Mouse (Mus musculus) liver, postnatal 0 days (tissue): ENCODE results near the gene Etnk1. TPM values are rescaled to one million over a fixed set of nuclear protein-coding genes. Genes with fewer than 3 reads are reported as not detected.

ENCODE experiments used
- ATAC-seq: fragments of 200-750 bp; cut with Nextera tagmentation; 2 replicates; pipeline ENCODE4 v1.8.0; 2017; ENCODE audit warnings: mild to moderate bottlenecking, moderate library complexity
- DNase-seq: peaks from one replicate; pipeline ENCODE4 v3.0.0-alpha.2; 2016
- H3K27ac ChIP-seq: fragments of 300-500 bp; sonication (generic); 2 replicates; pipeline ENCODE4 v1.5.1; 2014; ENCODE audit warnings: antibody characterized with exemption, moderate library complexity, mild to moderate bottlenecking, low read depth
- H3K27me3 ChIP-seq: fragments of 300-500 bp; sonication (generic); 2 replicates; pipeline ENCODE4 v1.6.1; 2014; ENCODE audit warnings: low read length, control low read depth, mixed read lengths; ENCODE audit not compliant: insufficient read depth
- H3K36me3 ChIP-seq: fragments of 300-500 bp; sonication (generic); replicated peaks from 2 replicates; pipeline ENCODE4 v1.6.1; 2014; ENCODE audit warnings: mild to moderate bottlenecking, control low read depth, low read length, moderate library complexity, mixed read lengths; ENCODE audit not compliant: insufficient read depth
- H3K4me1 ChIP-seq: fragments of 300-500 bp; sonication (generic); 2 replicates; pipeline ENCODE4 v1.6.1; 2014; ENCODE audit warnings: antibody characterized with exemption, mild to moderate bottlenecking, control low read depth; ENCODE audit not compliant: insufficient read depth
- H3K4me2 ChIP-seq: fragments of 300-500 bp; sonication (generic); 2 replicates; pipeline ENCODE4 v1.6.1; 2014; ENCODE audit warnings: low read depth, mild to moderate bottlenecking, low read length, moderate library complexity, mixed read lengths
- H3K4me3 ChIP-seq: fragments of 300-500 bp; sonication (generic); 2 replicates; pipeline ENCODE4 v1.5.1; 2014; ENCODE audit warnings: low read depth, low read length
- H3K9ac ChIP-seq: fragments of 300-500 bp; sonication (generic); replicated peaks from 2 replicates; pipeline ENCODE4 v1.6.1; 2014; ENCODE audit warnings: mild to moderate bottlenecking, moderate library complexity
- H3K9me3 ChIP-seq: fragments of 300-500 bp; sonication (generic); 2 replicates; pipeline ENCODE4 v1.6.1; 2016; ENCODE audit warnings: mild to moderate bottlenecking, control low read depth, low read length, mixed read lengths
- CTCF ChIP-seq: sonication (generic); IDR thresholded peaks from 2 replicates; pipeline ENCODE4 v1.5.1; 2016; ENCODE audit warnings: antibody characterized with exemption, low read depth
- EP300 ChIP-seq: IDR thresholded peaks from 2 replicates; pipeline ENCODE4 v1.6.1; 2016; ENCODE audit warnings: antibody characterized with exemption, low read depth, mild to moderate bottlenecking
- WGBS: fragments of 180-500 bp; shearing (Covaris S2); extraction: QIAGEN DNeasy Blood & Tissue Kit; methylation state at CpG from one replicate; pipeline ENCODE4 v1.1.7; 2014; ENCODE audit not compliant: insufficient replicate concordance; 5-methylcytosine and 5-hydroxymethylcytosine counted together
- polyA plus RNA-seq: library from polyadenylated mRNA; unstranded; fragments of >200 nt; fragmentation: Nextera tagmentation; extraction: Ambion mirVana; gene quantifications from 2 replicates; pipeline ENCODE4 v1.2.1, GENCODE M21; 2015

Gene Etnk1
- polyA plus RNA-seq, 1 experiment from 2014 or later, result 6.9 TPM

DNA sequence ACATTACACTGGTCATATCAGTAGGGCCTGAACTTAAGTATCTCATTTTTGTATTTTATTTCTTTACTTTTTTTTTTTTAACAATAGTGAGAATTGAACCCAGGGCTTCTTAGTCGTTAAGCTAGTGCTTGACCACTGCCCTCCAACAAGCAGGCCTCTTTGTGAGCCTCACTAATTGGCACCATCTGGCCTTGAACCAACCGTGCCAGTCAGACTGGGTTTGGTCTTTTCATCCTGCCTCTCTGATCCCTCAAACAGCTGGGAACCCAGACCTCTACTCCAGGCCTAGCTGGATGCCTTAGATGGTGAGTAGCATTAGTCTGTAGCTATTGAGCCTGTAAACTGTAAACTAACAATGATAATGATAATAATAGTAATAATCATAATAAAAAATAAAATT lies 13.9 kb upstream of the Etnk1 start:
- TF ChIP-seq EP300, result no peak
- TF ChIP-seq CTCF, result no peak
- Histone ChIP-seq H3K27ac (peak overlapping the region; percentile 89), H3K4me2 (no peak overlapping the region), H3K9ac (0 out of 2 replicates have a peak overlapping the region, but pooled peaks have one; percentile 34), H3K27me3 (no peaks in the 10 kb centered on the region), H3K9me3 (no peaks in the 10 kb centered on the region), H3K4me3 (no peak overlapping the region), H3K36me3 (no peaks in the 10 kb centered on the region), H3K4me1 (peaks cover 28% of the 10 kb centered on the region)
- ATAC-seq (no peak), DNase-seq (no peak)
- WGBS, result 64% methylated on average over 2 of the region's 2 CpGs

DNA sequence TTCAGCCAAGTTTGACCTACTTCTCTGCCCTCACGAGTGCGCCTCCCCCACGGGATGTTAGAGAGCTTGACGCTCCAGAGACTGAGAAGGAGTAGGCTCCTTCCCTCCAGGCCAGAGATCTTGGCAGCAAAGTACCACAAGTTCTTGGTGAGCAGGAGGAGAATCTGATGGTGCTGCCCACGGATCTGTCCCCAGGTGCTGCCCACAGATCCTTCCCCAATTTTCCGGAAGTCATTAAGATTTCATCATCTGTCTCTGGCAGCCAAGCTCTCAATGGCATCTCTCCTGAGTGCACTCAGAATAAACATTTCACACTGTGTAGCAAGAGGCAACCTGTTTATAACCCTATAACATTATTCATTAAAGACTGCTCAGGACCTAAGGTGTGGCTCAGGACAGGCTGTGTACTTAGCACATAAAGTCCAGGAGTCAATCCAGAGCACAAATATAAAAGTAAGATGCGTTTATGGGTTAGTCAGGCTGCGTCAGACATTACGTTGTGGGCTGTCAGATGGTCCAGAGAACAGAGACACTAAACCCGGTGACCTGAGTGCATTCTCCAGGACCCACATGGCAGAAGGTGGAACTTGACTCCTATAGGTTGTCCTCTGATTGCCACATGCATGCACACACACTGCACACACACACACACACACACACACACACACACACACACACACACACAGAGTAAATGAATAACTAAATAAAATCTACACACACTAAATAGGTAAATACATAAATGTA lies 13.1 kb upstream of the Etnk1 start:
- no peaks in the 10 kb centered on the region for H3K9me3 ChIP-seq
- no peak overlapping the region for H3K4me3 ChIP-seq
- no peak overlapping the region for H3K9ac ChIP-seq
- DNase-seq (peak; percentile 36), ATAC-seq (peak; percentile 75)
- peak overlapping the region; percentile 89 for H3K27ac ChIP-seq
- H3K27me3 ChIP-seq, result no peaks in the 10 kb centered on the region
- H3K4me1 ChIP-seq, result peaks cover 28% of the 10 kb centered on the region
- WGBS, result 50% methylated on average over 10 of the region's 10 CpGs
- no peak overlapping the region for H3K4me2 ChIP-seq
- no peaks in the 10 kb centered on the region for H3K36me3 ChIP-seq
- TF ChIP-seq EP300 (peak; percentile 53), CTCF (no peak)

DNA sequence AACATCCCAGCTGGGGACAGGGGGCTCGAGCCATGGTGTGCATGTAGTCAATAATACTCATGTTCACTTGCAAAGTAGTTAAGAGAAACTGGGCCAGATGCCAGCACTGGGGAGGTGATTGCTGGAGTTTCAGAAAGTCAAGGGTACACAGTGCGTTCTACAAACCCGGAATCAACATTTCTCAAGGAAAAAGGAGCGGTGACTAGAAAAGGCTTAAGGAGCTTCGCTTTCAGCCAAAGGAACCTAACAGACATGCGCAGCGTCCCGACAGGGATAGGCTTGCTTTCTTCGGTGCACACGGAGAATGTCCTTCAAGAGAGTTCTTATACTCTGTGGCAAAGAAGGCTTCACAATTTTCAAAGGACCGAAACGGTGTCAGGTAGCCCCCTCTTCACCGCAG lies 12.1 kb upstream of the Etnk1 start:
- DNase-seq (peak; percentile 44), ATAC-seq (no peak)
- 74% methylated on average over 13 of the region's 13 CpGs for WGBS
- Histone ChIP-seq H3K36me3 (no peaks in the 10 kb centered on the region), H3K4me2 (no peak overlapping the region), H3K4me3 (no peak overlapping the region), H3K9me3 (no peaks in the 10 kb centered on the region), H3K9ac (no peak overlapping the region), H3K27me3 (no peaks in the 10 kb centered on the region), H3K27ac (peak overlapping the region; percentile 89), H3K4me1 (peaks cover 25% of the 10 kb centered on the region)
- no peak for TF ChIP-seq EP300
- no peak for TF ChIP-seq CTCF

DNA sequence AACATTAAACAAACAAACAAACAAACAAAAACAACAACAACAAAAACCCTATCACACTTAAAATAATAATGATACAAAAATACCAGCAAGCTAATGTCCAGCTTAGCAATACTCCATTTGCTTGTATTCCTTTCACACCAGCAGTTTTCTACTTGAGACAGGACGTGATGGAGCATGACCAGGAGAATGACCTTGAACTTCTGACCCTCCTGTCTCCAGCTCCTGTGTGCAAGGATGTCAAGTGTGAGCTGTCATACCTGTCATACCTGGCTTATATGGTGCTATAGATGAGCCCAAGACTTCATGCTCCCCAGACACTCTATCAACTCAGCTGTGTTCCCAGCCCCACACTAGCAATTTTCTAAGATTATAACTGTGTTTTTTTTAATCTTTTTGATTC lies 11.0 kb upstream of the Etnk1 start:
- H3K36me3 ChIP-seq, result no peaks in the 10 kb centered on the region
- ATAC-seq (no peak), DNase-seq (no peak)
- TF ChIP-seq CTCF, result no peak
- no peak overlapping the region for H3K4me2 ChIP-seq
- no peaks in the 10 kb centered on the region for H3K27me3 ChIP-seq
- no peak overlapping the region for H3K9ac ChIP-seq
- peaks cover 25% of the 10 kb centered on the region for H3K4me1 ChIP-seq
- WGBS, result 77% methylated on average over 1 of the region's 1 CpGs
- no peak overlapping the region for H3K4me3 ChIP-seq
- no peaks in the 10 kb centered on the region for H3K9me3 ChIP-seq
- no peak overlapping the region for H3K27ac ChIP-seq

DNA sequence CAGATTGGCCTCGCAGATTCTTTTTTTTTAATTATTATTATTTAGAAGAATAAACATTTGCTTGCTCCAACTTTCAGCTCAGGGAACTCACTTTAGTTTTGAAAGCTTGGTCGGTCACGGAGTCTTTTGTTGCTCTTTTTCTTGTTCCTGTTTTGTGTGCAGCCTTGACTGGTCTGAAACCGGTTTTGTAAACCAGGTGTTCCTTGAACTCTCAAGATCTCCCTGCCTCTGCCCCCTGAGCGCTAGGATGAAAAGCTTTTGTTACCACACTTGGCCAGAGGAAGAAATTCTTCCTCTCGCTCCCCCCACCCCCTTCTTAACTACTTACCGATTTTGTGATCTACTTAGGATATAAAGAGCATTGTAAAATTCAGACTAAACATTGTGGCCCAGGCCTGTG lies 10.3 kb upstream of the Etnk1 start:
- no peak for DNase-seq
- peaks cover 23% of the 10 kb centered on the region for H3K4me1 ChIP-seq
- 53% methylated on average over 7 of the region's 7 CpGs for WGBS
- no peak overlapping the region for H3K4me2 ChIP-seq
- H3K4me3 ChIP-seq, result no peak overlapping the region
- no peaks in the 10 kb centered on the region for H3K36me3 ChIP-seq
- no peak for ATAC-seq
- TF ChIP-seq CTCF, result no peak
- TF ChIP-seq EP300, result no peak
- no peaks in the 10 kb centered on the region for H3K27me3 ChIP-seq
- H3K9me3 ChIP-seq, result no peaks in the 10 kb centered on the region
- H3K9ac ChIP-seq, result no peak overlapping the region
- H3K27ac ChIP-seq, result peak overlapping the region; percentile 29; the same call in 1 of the 2 replicates

DNA sequence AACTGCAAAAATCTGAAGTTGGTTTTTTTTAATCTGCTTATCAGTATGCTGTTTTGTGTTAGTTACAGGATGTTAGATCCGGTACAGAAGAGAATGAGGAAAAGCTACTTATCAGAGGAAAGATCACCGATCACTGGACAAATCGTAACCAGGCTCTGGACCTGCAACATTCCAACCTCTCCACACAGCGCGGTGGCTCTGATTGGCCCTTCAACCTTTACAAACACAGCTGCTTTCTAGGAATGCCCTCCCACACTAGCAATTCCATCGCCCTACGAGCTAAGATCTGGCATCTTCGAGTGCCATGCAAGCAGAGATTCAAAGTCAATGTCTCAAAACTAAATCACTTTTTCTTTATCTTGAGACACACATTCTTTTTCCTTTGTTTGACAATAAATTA lies 9.6 kb upstream of the Etnk1 start:
- Histone ChIP-seq H3K4me3 (no peak overlapping the region), H3K9ac (no peak overlapping the region), H3K4me1 (peaks cover 21% of the 10 kb centered on the region), H3K36me3 (no peaks in the 10 kb centered on the region), H3K4me2 (no peak overlapping the region), H3K9me3 (no peaks in the 10 kb centered on the region), H3K27me3 (no peaks in the 10 kb centered on the region), H3K27ac (no peak overlapping the region)
- TF ChIP-seq EP300, result no peak
- TF ChIP-seq CTCF, result no peak
- ATAC-seq, result no peak
- WGBS, result 78% methylated on average over 8 of the region's 8 CpGs
- DNase-seq, result no peak
